Mouse (Mus musculus) hindbrain, embryonic 16.5 days (tissue): Measurements from ENCODE around the gene 2510009E07Rik. TPM values are rescaled to one million over a fixed set of nuclear protein-coding genes. Genes with fewer than 3 reads are reported as not detected.

Experiments used
- ATAC-seq: fragments of 200-750 bp; cut with Nextera tagmentation; 2 replicates; pipeline ENCODE4 v1.8.0; 2017; ENCODE audit warnings: moderate TSS enrichment, moderate library complexity
- H3K27ac ChIP-seq: fragments of 300-500 bp; sonication (generic); 2 replicates; pipeline ENCODE4 v1.5.1; 2014; ENCODE audit warnings: low read depth, mild to moderate bottlenecking, control low read depth, low read length, moderate library complexity
- H3K27me3 ChIP-seq: fragments of 300-500 bp; sonication (generic); replicated peaks from 2 replicates; pipeline ENCODE4 v1.6.1; 2014; ENCODE audit warnings: low read length; ENCODE audit not compliant: control insufficient read depth, insufficient read depth
- H3K36me3 ChIP-seq: fragments of 300-500 bp; sonication (generic); 2 replicates; pipeline ENCODE4 v1.6.1; 2014; ENCODE audit warnings: mild to moderate bottlenecking, low read length, moderate library complexity, mixed read lengths; ENCODE audit not compliant: control insufficient read depth, insufficient read depth
- H3K4me1 ChIP-seq: fragments of 300-500 bp; sonication (generic); 2 replicates; pipeline ENCODE4 v1.6.1; 2014; ENCODE audit warnings: low read depth, low read length; ENCODE audit not compliant: control insufficient read depth, insufficient read depth
- H3K4me2 ChIP-seq: fragments of 300-500 bp; sonication (generic); 2 replicates; pipeline ENCODE4 v1.6.1; 2014; ENCODE audit warnings: mild to moderate bottlenecking, low read length, control low read depth, moderate library complexity
- H3K4me3 ChIP-seq: fragments of 300-500 bp; sonication (generic); 2 replicates; pipeline ENCODE4 v1.5.1; 2014; ENCODE audit warnings: mild to moderate bottlenecking, low read length, control low read depth, moderate library complexity
- H3K9ac ChIP-seq: fragments of 300-500 bp; sonication (generic); 2 replicates; pipeline ENCODE4 v1.6.1; 2014; ENCODE audit warnings: low read depth, mild to moderate bottlenecking, control low read depth, low read length, moderate library complexity
- H3K9me3 ChIP-seq: fragments of 300-500 bp; sonication (generic); 2 replicates; pipeline ENCODE4 v1.6.1; 2014; ENCODE audit warnings: mild to moderate bottlenecking, low read length, moderate library complexity; ENCODE audit not compliant: control insufficient read depth
- WGBS: fragments of 180-500 bp; shearing (Covaris S2); extraction: QIAGEN DNeasy Blood & Tissue Kit; methylation state at CpG from one replicate; pipeline ENCODE4 v1.1.7; 2014; 5-methylcytosine and 5-hydroxymethylcytosine counted together
- polyA plus RNA-seq: library from polyadenylated mRNA; unstranded; fragments of >200 nt; fragmentation: Nextera tagmentation; extraction: Ambion mirVana; gene quantifications from 2 replicates; pipeline ENCODE4 v1.2.1, GENCODE M21; 2015

The 2510009E07Rik gene
- 42.6 and 47.6 TPM in 2 replicates for polyA plus RNA-seq

- peak; percentile 92 for ATAC-seq
- Histone ChIP-seq H3K9me3 (no peaks in the 10 kb centered on the region), H3K4me2 (peak within 1 kb of the TSS; percentile 90), H3K4me1 (peaks cover 25% of the 10 kb centered on the region), H3K36me3 (no peaks in the 10 kb centered on the region), H3K9ac (peak within 1 kb of the TSS; percentile 87), H3K27me3 (no peaks in the 10 kb centered on the region), H3K4me3 (peak within 1 kb of the TSS; percentile 60), H3K27ac (peak within 1 kb of the TSS; percentile 94)
- under 1% methylated on average over 58 of the region's 61 CpGs for WGBS
Measured at GRCm38 (mm10) chr16:21694463-21695241, at the start of gene 2510009E07Rik. 2510009E07Rik (minus strand) TSS chr16:21694665.

GRCm38 (mm10) chr16:21743401-21743800, 48.9 kb upstream of the 2510009E07Rik start:
- ATAC-seq: no peak
- H3K27me3 ChIP-seq: no peaks in the 10 kb centered on the region
- H3K36me3 ChIP-seq: no peaks in the 10 kb centered on the region
- no peak overlapping the region for H3K9ac ChIP-seq
- H3K4me1 ChIP-seq: no peaks in the 10 kb centered on the region
- H3K4me2 ChIP-seq: no peak overlapping the region
- H3K4me3 ChIP-seq: no peak overlapping the region
- H3K9me3 ChIP-seq: no peaks in the 10 kb centered on the region
- WGBS: 88% methylated on average over 6 of the region's 6 CpGs
- no peak overlapping the region for H3K27ac ChIP-seq

- H3K4me2 ChIP-seq: no peak overlapping the region
- no peak overlapping the region for H3K9ac ChIP-seq
- H3K27me3 ChIP-seq: no peaks in the 10 kb centered on the region
- no peak overlapping the region for H3K27ac ChIP-seq
- no peak overlapping the region for H3K4me3 ChIP-seq
- 85% methylated on average over 5 of the region's 5 CpGs for WGBS
- no peak; the same call in 1 of the 2 replicates for ATAC-seq
- no peaks in the 10 kb centered on the region for H3K4me1 ChIP-seq
- no peaks in the 10 kb centered on the region for H3K9me3 ChIP-seq
- no peaks in the 10 kb centered on the region for H3K36me3 ChIP-seq
Measured at GRCm38 (mm10) chr16:21742898-21743297, 48.4 kb upstream of the 2510009E07Rik start.

GRCm38 (mm10) chr16:21742191-21742870, 47.9 kb upstream of the 2510009E07Rik start:
- Histone ChIP-seq H3K4me3 (no peak overlapping the region), H3K9me3 (no peaks in the 10 kb centered on the region), H3K9ac (no peak overlapping the region), H3K4me2 (no peak overlapping the region), H3K27me3 (no peaks in the 10 kb centered on the region), H3K4me1 (no peaks in the 10 kb centered on the region), H3K27ac (no peak overlapping the region), H3K36me3 (no peaks in the 10 kb centered on the region)
- WGBS: 81% methylated on average over 5 of the region's 5 CpGs
- ATAC-seq: no peak

GRCm38 (mm10) chr16:21741542-21741941, 47.1 kb upstream of the 2510009E07Rik start:
- no peak overlapping the region for H3K4me2 ChIP-seq
- no peaks in the 10 kb centered on the region for H3K27me3 ChIP-seq
- H3K27ac ChIP-seq: no peak overlapping the region
- WGBS: 80% methylated on average over 3 of the region's 3 CpGs
- ATAC-seq: no peak
- H3K36me3 ChIP-seq: no peaks in the 10 kb centered on the region
- no peak overlapping the region for H3K4me3 ChIP-seq
- H3K4me1 ChIP-seq: no peaks in the 10 kb centered on the region
- no peak overlapping the region for H3K9ac ChIP-seq
- H3K9me3 ChIP-seq: no peaks in the 10 kb centered on the region

GRCm38 (mm10) chr16:21735638-21736037, 41.2 kb upstream of the 2510009E07Rik start:
- no peak overlapping the region for H3K4me3 ChIP-seq
- H3K4me1 ChIP-seq: no peaks in the 10 kb centered on the region
- no peak overlapping the region for H3K27ac ChIP-seq
- H3K36me3 ChIP-seq: no peaks in the 10 kb centered on the region
- WGBS: 95% methylated on average over 1 of the region's 1 CpGs
- H3K9me3 ChIP-seq: no peaks in the 10 kb centered on the region
- ATAC-seq: no peak
- no peaks in the 10 kb centered on the region for H3K27me3 ChIP-seq
- H3K4me2 ChIP-seq: no peak overlapping the region
- no peak overlapping the region for H3K9ac ChIP-seq

- Histone ChIP-seq H3K9me3 (no peaks in the 10 kb centered on the region), H3K4me3 (peak overlapping the region; percentile 29), H3K27me3 (no peaks in the 10 kb centered on the region), H3K4me1 (no peaks in the 10 kb centered on the region), H3K27ac (no peak overlapping the region), H3K36me3 (no peaks in the 10 kb centered on the region), H3K4me2 (peak overlapping the region; percentile 47), H3K9ac (peak overlapping the region; percentile 35; the same call in 1 of the 2 replicates)
- WGBS: 21% methylated on average over 10 of the region's 10 CpGs
- ATAC-seq: peak; percentile 45; the same call in 1 of the 2 replicates
Measured at GRCm38 (mm10) chr16:21727897-21728364, 33.5 kb upstream of the 2510009E07Rik start.

- Histone ChIP-seq H3K36me3 (no peaks in the 10 kb centered on the region), H3K4me1 (no peaks in the 10 kb centered on the region), H3K27ac (no peak overlapping the region), H3K9ac (no peak overlapping the region), H3K9me3 (no peaks in the 10 kb centered on the region), H3K4me3 (no peak overlapping the region), H3K4me2 (no peak overlapping the region), H3K27me3 (no peaks in the 10 kb centered on the region)
- no peak; the same call in 1 of the 2 replicates for ATAC-seq
- 94% methylated on average over 3 of the region's 3 CpGs for WGBS
Measured at GRCm38 (mm10) chr16:21727421-21727820, 33.0 kb upstream of the 2510009E07Rik start.

- Histone ChIP-seq H3K4me2 (no peak overlapping the region), H3K9me3 (no peaks in the 10 kb centered on the region), H3K36me3 (no peaks in the 10 kb centered on the region), H3K27ac (no peak overlapping the region), H3K4me1 (no peaks in the 10 kb centered on the region), H3K9ac (no peak overlapping the region), H3K27me3 (no peaks in the 10 kb centered on the region), H3K4me3 (no peak overlapping the region)
- no peak for ATAC-seq
- WGBS: 81% methylated on average over 1 of the region's 1 CpGs
Measured at GRCm38 (mm10) chr16:21724261-21724660, 29.8 kb upstream of the 2510009E07Rik start.
